Mouse (Mus musculus) myocyte (in vitro differentiated cells): ENCODE results near the gene Cdrt4.

Experiments
- E2F4 ChIP-seq: IDR thresholded peaks from one replicate; pipeline ENCODE4 v1.6.1; 2011; ENCODE audit warnings: mild to moderate bottlenecking, control low read depth, moderate library complexity; ENCODE audit not compliant: insufficient read depth
- MYOG ChIP-seq, 3 experiments: IDR thresholded peaks; one replicate each; pipeline ENCODE4 v1.6.1; 2011; ENCODE audit warnings: control low read depth in 2 of 3, low read depth in 2 of 3, mild to moderate bottlenecking in 2 of 3; ENCODE audit not compliant: insufficient read length in 2 of 3, control insufficient read depth in 1 of 3, insufficient read depth in 1 of 3
- REST ChIP-seq: IDR thresholded peaks from one replicate; pipeline ENCODE4 v1.6.1; 2011; ENCODE audit warnings: mild to moderate bottlenecking, control low read depth, moderate library complexity; ENCODE audit not compliant: insufficient read depth, insufficient read length
- USF1 ChIP-seq: IDR thresholded peaks from one replicate; pipeline ENCODE4 v1.6.1; 2011; ENCODE audit warnings: low read depth, mild to moderate bottlenecking, control low read depth, moderate library complexity

DNA sequence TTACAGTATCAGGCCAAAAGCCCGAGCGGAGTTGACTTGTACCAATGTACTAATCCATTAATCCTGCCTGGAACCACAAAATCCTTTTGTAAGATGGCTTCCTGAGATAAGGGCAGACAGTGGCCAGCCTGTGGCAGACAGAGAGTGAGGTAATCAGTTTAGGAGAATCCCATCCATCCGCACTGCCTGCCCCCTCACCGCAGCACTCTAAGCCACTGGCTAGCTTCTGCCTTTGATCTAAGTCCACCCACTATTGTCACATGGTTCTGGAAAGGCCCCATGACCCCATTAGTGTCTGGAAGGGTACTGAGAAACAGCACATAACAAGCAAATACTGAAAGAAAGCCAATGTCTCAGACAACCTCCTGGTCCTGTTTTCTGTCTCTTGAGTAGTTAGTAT lies 35.6 kb downstream of the Cdrt4 start:
- TF ChIP-seq REST: no peak
- TF ChIP-seq E2F4: no peak
- no peak for TF ChIP-seq MYOG (IDR thresholded peaks at IDR 0.05; ENCODE audit: control insufficient read depth in 1 of 3, insufficient read depth in 1 of 3, insufficient read length in 2 of 3, low read depth in 2 of 3)
- TF ChIP-seq USF1: peak; percentile 6
